Mouse (Mus musculus) kidney, adult 11 months (tissue): ENCODE measurements at regions not wholly inside any gene's neighbourhood (a gene's known extent, or its start where the extent isn't known, plus 50 kb on each side); places are given as distances from the start of the nearest gene placed in this dataset.
"Not testable (repeated sequence)": the region's sequence is repeated elsewhere in the genome, so short reads cannot be mapped to it uniquely, and the experiment has no call there.

ENCODE experiments used
- DNase-seq: peaks from one replicate; pipeline ENCODE4 v3.0.0; 2022

GRCm38 (mm10) chr9:72166084-72166483 is 54.4 kb upstream of the Tcf12 start:
- DNase-seq, result no peak

GRCm38 (mm10) chr9:72166611-72167010 is 54.9 kb upstream of the Tcf12 start:
- no peak for DNase-seq

GRCm38 (mm10) chr9:72169231-72169630 is 57.6 kb upstream of the Tcf12 start:
- no peak for DNase-seq

- peak; percentile 57 for DNase-seq
These were observed 58.1 kb upstream of the Tcf12 start for GRCm38 (mm10) chr9:72169728-72170188.

GRCm38 (mm10) chr9:72170235-72170634 is 58.6 kb upstream of the Tcf12 start:
- no peak for DNase-seq

- DNase-seq, result no peak
These were observed 60.7 kb upstream of the Tcf12 start for GRCm38 (mm10) chr9:72172331-72172730.

- DNase-seq, result no peak
These were observed 69.3 kb upstream of the Tcf12 start for GRCm38 (mm10) chr9:72180972-72181371.

- no peak for DNase-seq
These were observed 71.7 kb upstream of the Tcf12 start for GRCm38 (mm10) chr9:72183336-72183735.

GRCm38 (mm10) chr9:72183925-72184324 is 72.3 kb upstream of the Tcf12 start:
- DNase-seq, result no peak

- no peak for DNase-seq
These were observed 78.2 kb upstream of the Tcf12 start for GRCm38 (mm10) chr9:72189867-72190266.

- DNase-seq, result no peak
These were observed 79.0 kb upstream of the Tcf12 start for GRCm38 (mm10) chr9:72190631-72191030.

GRCm38 (mm10) chr9:72191091-72191490 is 79.4 kb upstream of the Tcf12 start:
- DNase-seq, result no peak

GRCm38 (mm10) chr9:72192051-72192952 is 80.6 kb upstream of the Tcf12 start:
- DNase-seq, result peak; percentile 38

GRCm38 (mm10) chr9:72192953-72193337 is 81.3 kb upstream of the Tcf12 start:
- not testable (repeated sequence) for DNase-seq

GRCm38 (mm10) chr9:72195348-72195747 is 79.3 kb upstream of the Zfp280d start:
- DNase-seq, result no peak

GRCm38 (mm10) chr9:72196626-72197330 is 77.9 kb upstream of the Zfp280d start:
- no peak for DNase-seq

- no peak for DNase-seq
These were observed 77.3 kb upstream of the Zfp280d start for GRCm38 (mm10) chr9:72197331-72197732.

- DNase-seq, result no peak
These were observed 75.7 kb upstream of the Zfp280d start for GRCm38 (mm10) chr9:72198976-72199375.

- no peak for DNase-seq
These were observed 70.2 kb upstream of the Zfp280d start for GRCm38 (mm10) chr9:72204357-72204905.

- DNase-seq, result no peak
These were observed 68.8 kb upstream of the Zfp280d start for GRCm38 (mm10) chr9:72205815-72206214.

- DNase-seq, result no peak
These were observed 67.7 kb upstream of the Zfp280d start for GRCm38 (mm10) chr9:72206911-72207310.

- no peak for DNase-seq
These were observed 66.4 kb upstream of the Zfp280d start for GRCm38 (mm10) chr9:72208296-72208695.

- DNase-seq, result no peak
These were observed 57.2 kb upstream of the Zfp280d start for GRCm38 (mm10) chr9:72217296-72218028.
